Mouse (Mus musculus) heart, embryonic 11.5 days (tissue): ENCODE results near the gene Tmem145. TPM values are rescaled to one million over a fixed set of nuclear protein-coding genes. Genes with fewer than 3 reads are reported as not detected.

Experiments used
- ATAC-seq: fragments of 200-750 bp; cut with Nextera tagmentation; replicated peaks from 2 replicates; pipeline ENCODE4 v1.8.0; 2017; ENCODE audit warnings: moderate library complexity; ENCODE audit not compliant: insufficient number of reproducible peaks, low FRiP score, low TSS enrichment
- H3K27ac ChIP-seq: fragments of 300-500 bp; sonication (generic); 2 replicates; pipeline ENCODE4 v1.5.1; 2014; ENCODE audit warnings: mild to moderate bottlenecking, low read depth, low read length
- H3K27me3 ChIP-seq: fragments of 300-500 bp; sonication (generic); 2 replicates; pipeline ENCODE4 v1.6.1; 2014; ENCODE audit warnings: mild to moderate bottlenecking, low read length, mixed read lengths; ENCODE audit not compliant: control insufficient read depth, insufficient read depth
- H3K36me3 ChIP-seq: fragments of 300-500 bp; sonication (generic); 2 replicates; pipeline ENCODE4 v1.6.1; 2014; ENCODE audit warnings: mild to moderate bottlenecking, low read length, moderate library complexity, mixed read lengths; ENCODE audit not compliant: control insufficient read depth, insufficient read depth
- H3K4me1 ChIP-seq: fragments of 300-500 bp; sonication (generic); 2 replicates; pipeline ENCODE4 v1.6.1; 2014; ENCODE audit warnings: low read length; ENCODE audit not compliant: control insufficient read depth, insufficient read depth
- H3K4me2 ChIP-seq: fragments of 300-500 bp; sonication (generic); 2 replicates; pipeline ENCODE4 v1.6.1; 2014; ENCODE audit warnings: mild to moderate bottlenecking, moderate library complexity
- H3K4me3 ChIP-seq: fragments of 300-500 bp; sonication (generic); 2 replicates; pipeline ENCODE4 v1.5.1; 2014; ENCODE audit warnings: low read depth, low read length
- H3K9ac ChIP-seq: fragments of 300-500 bp; sonication (generic); 2 replicates; pipeline ENCODE4 v1.6.1; 2014; ENCODE audit warnings: mild to moderate bottlenecking, low read depth, low read length, moderate library complexity
- H3K9me3 ChIP-seq: fragments of 300-500 bp; sonication (generic); replicated peaks from 2 replicates; pipeline ENCODE4 v1.6.1; 2016; ENCODE audit warnings: low read length; ENCODE audit not compliant: control insufficient read depth
- WGBS: fragments of 180-500 bp; shearing (Covaris S2); extraction: QIAGEN DNeasy Blood & Tissue Kit; methylation state at CpG from one replicate; pipeline ENCODE4 v1.1.7; 2014; ENCODE audit not compliant: insufficient replicate concordance; 5-methylcytosine and 5-hydroxymethylcytosine counted together
- polyA plus RNA-seq: library from polyadenylated mRNA; unstranded; fragments of >200 nt; fragmentation: Nextera tagmentation; extraction: Ambion mirVana; gene quantifications from 2 replicates; pipeline ENCODE4 v1.2.1, GENCODE M21; 2014

Gene Tmem145
- polyA plus RNA-seq, 1 experiment from 2014 or later: 0.17 TPM

- H3K27ac ChIP-seq: no peak overlapping the region
- no peak overlapping the region for H3K4me3 ChIP-seq
- peaks cover 35% of the 10 kb centered on the region for H3K4me1 ChIP-seq
- no peak overlapping the region for H3K4me2 ChIP-seq
- ATAC-seq: no peak
- H3K9ac ChIP-seq: no peak overlapping the region
- no peaks in the 10 kb centered on the region; the same call in 1 of the 2 replicates for H3K9me3 ChIP-seq
- H3K27me3 ChIP-seq: no peaks in the 10 kb centered on the region
- H3K36me3 ChIP-seq: peaks cover 56% of the 10 kb centered on the region
- WGBS: 91% methylated on average over 20 of the region's 20 CpGs
These were observed 20.2 kb upstream of the Tmem145 start for GRCm38 (mm10) chr7:25285511-25286238.

- Histone ChIP-seq H3K4me3 (no peak overlapping the region), H3K27ac (no peak overlapping the region)
- WGBS: 84% methylated on average over 8 of the region's 8 CpGs
These were observed 18.9 kb upstream of the Tmem145 start for GRCm38 (mm10) chr7:25286989-25287388.

GRCm38 (mm10) chr7:25288011-25288410, 17.9 kb upstream of the Tmem145 start:
- no peak overlapping the region for H3K27ac ChIP-seq
- ATAC-seq: no peak
- H3K4me3 ChIP-seq: no peak overlapping the region
- no peaks in the 10 kb centered on the region; the same call in 1 of the 2 replicates for H3K9me3 ChIP-seq
- no peak overlapping the region for H3K9ac ChIP-seq
- H3K27me3 ChIP-seq: no peaks in the 10 kb centered on the region
- 93% methylated on average over 12 of the region's 12 CpGs for WGBS
- peaks cover 71% of the 10 kb centered on the region for H3K36me3 ChIP-seq
- no peak overlapping the region for H3K4me2 ChIP-seq
- H3K4me1 ChIP-seq: peaks cover 23% of the 10 kb centered on the region

More at GRCm38 (mm10) chr7:25286989-25287388, 18.9 kb upstream of the Tmem145 start:
- H3K9ac ChIP-seq: no peak overlapping the region
- no peaks in the 10 kb centered on the region; the same call in 1 of the 2 replicates for H3K9me3 ChIP-seq
- peaks cover 61% of the 10 kb centered on the region for H3K36me3 ChIP-seq
- H3K4me2 ChIP-seq: no peak overlapping the region
- no peak for ATAC-seq
- no peaks in the 10 kb centered on the region for H3K27me3 ChIP-seq
- H3K4me1 ChIP-seq: peaks cover 24% of the 10 kb centered on the region

- Histone ChIP-seq H3K9me3 (no peaks in the 10 kb centered on the region; the same call in 1 of the 2 replicates), H3K4me1 (peaks cover 23% of the 10 kb centered on the region), H3K27ac (no peak overlapping the region), H3K36me3 (peaks cover 75% of the 10 kb centered on the region), H3K9ac (no peak overlapping the region), H3K4me3 (no peak overlapping the region), H3K27me3 (no peaks in the 10 kb centered on the region), H3K4me2 (no peak overlapping the region)
- no peak for ATAC-seq
- WGBS: 87% methylated on average over 3 of the region's 3 CpGs
These were observed 17.2 kb upstream of the Tmem145 start for GRCm38 (mm10) chr7:25288721-25289120.

GRCm38 (mm10) chr7:25289925-25290324, 16.0 kb upstream of the Tmem145 start:
- no peak overlapping the region for H3K9ac ChIP-seq
- 88% methylated on average over 3 of the region's 3 CpGs for WGBS
- H3K27me3 ChIP-seq: no peaks in the 10 kb centered on the region
- no peak overlapping the region for H3K4me2 ChIP-seq
- peaks cover 75% of the 10 kb centered on the region for H3K36me3 ChIP-seq
- peaks cover 11% of the 10 kb centered on the region for H3K4me1 ChIP-seq
- ATAC-seq: no peak
- H3K9me3 ChIP-seq: no peaks in the 10 kb centered on the region; the same call in 1 of the 2 replicates
- H3K27ac ChIP-seq: no peak overlapping the region
- no peak overlapping the region for H3K4me3 ChIP-seq

- no peak overlapping the region for H3K27ac ChIP-seq
- no peak overlapping the region for H3K9ac ChIP-seq
- H3K36me3 ChIP-seq: peaks cover 75% of the 10 kb centered on the region
- H3K4me2 ChIP-seq: no peak overlapping the region
- no peak for ATAC-seq
- WGBS: 92% methylated on average over 1 of the region's 1 CpGs
- H3K4me1 ChIP-seq: peaks cover 9% of the 10 kb centered on the region
- H3K4me3 ChIP-seq: no peak overlapping the region
- H3K27me3 ChIP-seq: no peaks in the 10 kb centered on the region
- no peaks in the 10 kb centered on the region; the same call in 1 of the 2 replicates for H3K9me3 ChIP-seq
These were observed 15.4 kb upstream of the Tmem145 start for GRCm38 (mm10) chr7:25290463-25290862.

- Histone ChIP-seq H3K4me3 (no peak overlapping the region), H3K4me2 (no peak overlapping the region), H3K9ac (no peak overlapping the region), H3K4me1 (peaks cover 9% of the 10 kb centered on the region), H3K27me3 (no peaks in the 10 kb centered on the region), H3K27ac (no peak overlapping the region), H3K9me3 (no peaks in the 10 kb centered on the region; the same call in 1 of the 2 replicates), H3K36me3 (peaks cover 72% of the 10 kb centered on the region)
- WGBS: 94% methylated on average over 2 of the region's 2 CpGs
- peak; percentile 8; the same call in 1 of the 2 replicates for ATAC-seq
These were observed 15.0 kb upstream of the Tmem145 start for GRCm38 (mm10) chr7:25290911-25291310.

- Histone ChIP-seq H3K9ac (no peak overlapping the region), H3K27ac (no peak overlapping the region), H3K4me3 (no peak overlapping the region), H3K27me3 (no peaks in the 10 kb centered on the region), H3K4me1 (peaks cover 18% of the 10 kb centered on the region), H3K4me2 (no peak overlapping the region), H3K9me3 (no peaks in the 10 kb centered on the region; the same call in 1 of the 2 replicates), H3K36me3 (peaks cover 61% of the 10 kb centered on the region)
- 67% methylated on average over 7 of the region's 7 CpGs for WGBS
- no peak for ATAC-seq
These were observed 13.8 kb upstream of the Tmem145 start for GRCm38 (mm10) chr7:25292107-25292506.
